Mouse (Mus musculus) liver, embryonic 13.5 days (tissue): ENCODE data around the gene Cped1. TPM values are rescaled to one million over a fixed set of nuclear protein-coding genes. Genes with fewer than 3 reads are reported as not detected.
"Not testable (repeated sequence)": the region's sequence is repeated elsewhere in the genome, so short reads cannot be mapped to it uniquely, and the experiment has no call there.

Source experiments
- ATAC-seq: fragments of 200-750 bp; cut with Nextera tagmentation; 2 replicates; pipeline ENCODE4 v1.8.0; 2017; ENCODE audit warnings: low read depth, mild to moderate bottlenecking, moderate number of reproducible peaks, moderate library complexity
- DNase-seq: peaks from one replicate; pipeline ENCODE4 v3.0.0; 2022
- H3K27ac ChIP-seq: fragments of 300-500 bp; sonication (generic); 2 replicates; pipeline ENCODE4 v1.5.1; 2015; ENCODE audit warnings: moderate library complexity, mild to moderate bottlenecking, inconsistent platforms
- H3K27me3 ChIP-seq: fragments of 300-500 bp; sonication (generic); 2 replicates; pipeline ENCODE4 v1.6.1; 2015; ENCODE audit warnings: mild to moderate bottlenecking, inconsistent platforms
- H3K36me3 ChIP-seq: fragments of 300-500 bp; sonication (generic); 2 replicates; pipeline ENCODE4 v1.6.1; 2015; ENCODE audit warnings: mild to moderate bottlenecking, inconsistent platforms
- H3K4me1 ChIP-seq: fragments of 300-500 bp; sonication (generic); replicated peaks from 2 replicates; pipeline ENCODE4 v1.6.1; 2015; ENCODE audit warnings: inconsistent platforms
- H3K4me2 ChIP-seq: fragments of 300-500 bp; sonication (generic); 2 replicates; pipeline ENCODE4 v1.6.1; 2015; ENCODE audit warnings: inconsistent platforms, mild to moderate bottlenecking, moderate library complexity
- H3K4me3 ChIP-seq: fragments of 300-500 bp; sonication (generic); replicated peaks from 2 replicates; pipeline ENCODE4 v1.5.1; 2015; ENCODE audit warnings: mild to moderate bottlenecking, inconsistent platforms
- H3K9ac ChIP-seq: fragments of 300-500 bp; sonication (generic); 2 replicates; pipeline ENCODE4 v1.6.1; 2015; ENCODE audit warnings: mild to moderate bottlenecking, inconsistent platforms
- H3K9me3 ChIP-seq: fragments of 300-500 bp; sonication (generic); replicated peaks from 2 replicates; pipeline ENCODE4 v1.6.1; 2016; ENCODE audit warnings: inconsistent platforms
- WGBS: fragments of 180-500 bp; shearing (Covaris S2); methylation state at CpG from one replicate; pipeline ENCODE4 v1.1.7; 2015; ENCODE audit not compliant: insufficient replicate concordance; 5-methylcytosine and 5-hydroxymethylcytosine counted together
- polyA plus RNA-seq: library from polyadenylated mRNA; unstranded; fragments of >200 nt; fragmentation: Nextera tagmentation; extraction: Ambion mirVana; gene quantifications from 2 replicates; pipeline ENCODE4 v1.2.1, GENCODE M21; 2015

Cped1 gene
- polyA plus RNA-seq, 1 experiment from 2014 or later = 2.2 TPM

DNA sequence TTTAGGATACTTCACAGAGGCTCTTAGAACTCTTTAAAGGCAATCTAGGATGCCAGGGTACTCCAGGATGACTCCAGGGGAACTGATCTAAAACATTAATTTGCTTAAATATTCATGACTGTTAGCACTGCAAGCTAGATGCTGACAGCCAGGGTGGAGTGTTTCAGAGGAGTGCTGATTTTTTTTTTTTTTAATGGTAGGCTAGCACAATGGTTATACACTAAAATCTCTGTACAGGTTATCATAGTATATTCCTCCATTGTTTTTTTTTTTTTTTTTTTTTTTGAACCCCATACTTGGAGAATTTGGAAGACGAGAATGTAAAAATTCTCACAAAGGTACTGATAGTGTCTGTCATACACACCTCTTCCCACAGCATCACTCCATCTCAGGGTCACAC lies 137.0 kb downstream of the Cped1 start:
- Histone ChIP-seq H3K27ac (no peak overlapping the region), H3K9me3 (no peaks in the 10 kb centered on the region), H3K4me2 (no peak overlapping the region), H3K27me3 (no peaks in the 10 kb centered on the region), H3K4me1 (no peaks in the 10 kb centered on the region), H3K4me3 (no peak overlapping the region), H3K36me3 (no peaks in the 10 kb centered on the region), H3K9ac (no peak overlapping the region)
- WGBS = 56% methylated on average over 1 of the region's 1 CpGs
- ATAC-seq (no peak), DNase-seq (no peak)

DNA sequence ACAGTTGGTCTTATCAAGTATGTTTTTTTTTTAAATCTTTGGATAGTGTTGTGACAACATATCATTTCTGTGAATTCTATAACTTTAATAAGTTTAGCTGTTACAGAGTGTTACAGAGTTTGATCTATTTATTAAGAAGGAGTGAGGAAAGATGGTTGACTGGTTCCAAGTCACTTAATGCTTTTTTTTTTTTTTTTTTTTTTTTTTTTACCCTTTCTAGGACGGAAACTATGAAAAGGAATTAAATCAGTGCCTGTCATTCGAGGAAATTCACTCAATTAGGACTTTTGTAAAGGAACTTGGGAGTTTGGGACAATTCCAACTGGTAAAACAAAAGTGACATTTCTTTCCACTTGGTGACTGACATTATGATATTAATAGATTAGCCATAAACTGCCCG lies 137.6 kb downstream of the Cped1 start:
- H3K9ac ChIP-seq = no peak overlapping the region
- H3K4me2 ChIP-seq = no peak overlapping the region
- ATAC-seq (no peak), DNase-seq (no peak)
- H3K27me3 ChIP-seq = no peaks in the 10 kb centered on the region
- H3K9me3 ChIP-seq = no peaks in the 10 kb centered on the region
- no peak overlapping the region for H3K4me3 ChIP-seq
- H3K36me3 ChIP-seq = no peaks in the 10 kb centered on the region
- no peak overlapping the region for H3K27ac ChIP-seq
- no peaks in the 10 kb centered on the region for H3K4me1 ChIP-seq
- WGBS = 43% methylated on average over 3 of the region's 3 CpGs

DNA sequence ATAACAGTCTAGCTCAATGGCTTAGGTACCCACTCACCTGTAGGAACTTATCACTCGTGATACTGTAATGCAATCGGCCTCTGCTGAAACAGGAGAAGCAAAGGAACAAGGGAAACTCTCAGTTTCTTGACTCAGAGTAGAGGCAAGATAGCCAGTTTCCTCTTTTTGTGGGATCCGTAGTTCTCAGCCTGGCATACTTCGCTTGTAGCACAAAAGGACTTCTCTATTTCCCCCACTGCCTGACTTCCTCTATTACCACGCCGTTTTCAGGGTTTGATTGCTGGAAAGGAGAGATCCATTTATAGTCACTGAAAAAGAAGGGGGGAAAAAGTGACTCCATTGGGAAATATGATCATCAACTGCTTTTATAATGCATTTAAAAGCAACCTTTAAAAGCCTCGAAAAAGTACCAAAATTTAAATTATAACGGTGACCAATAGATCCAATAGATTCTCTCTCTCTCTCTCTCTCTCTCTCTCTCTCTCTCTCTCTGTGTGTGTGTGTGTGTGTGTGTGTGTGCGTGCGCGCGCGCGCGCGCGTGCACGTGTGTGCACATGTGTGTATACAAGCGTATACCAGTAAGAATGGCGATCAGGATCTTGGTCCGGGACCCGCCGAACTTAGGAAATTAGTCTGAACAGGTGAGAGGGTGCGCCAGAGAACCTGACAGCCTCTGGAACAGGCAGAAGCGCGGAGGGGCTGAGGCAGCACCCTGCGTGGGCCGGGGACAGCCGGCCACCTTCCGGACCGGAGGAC lies 139.0 kb downstream of the Cped1 start:
- ATAC-seq, H3K9ac ChIP-seq, H3K4me3 ChIP-seq, H3K27ac ChIP-seq, H3K4me1 ChIP-seq, DNase-seq, H3K36me3 ChIP-seq, H3K4me2 ChIP-seq, H3K27me3 ChIP-seq, H3K9me3 ChIP-seq: not testable (repeated sequence)
- WGBS = 52% methylated on average over 26 of the region's 31 CpGs

DNA sequence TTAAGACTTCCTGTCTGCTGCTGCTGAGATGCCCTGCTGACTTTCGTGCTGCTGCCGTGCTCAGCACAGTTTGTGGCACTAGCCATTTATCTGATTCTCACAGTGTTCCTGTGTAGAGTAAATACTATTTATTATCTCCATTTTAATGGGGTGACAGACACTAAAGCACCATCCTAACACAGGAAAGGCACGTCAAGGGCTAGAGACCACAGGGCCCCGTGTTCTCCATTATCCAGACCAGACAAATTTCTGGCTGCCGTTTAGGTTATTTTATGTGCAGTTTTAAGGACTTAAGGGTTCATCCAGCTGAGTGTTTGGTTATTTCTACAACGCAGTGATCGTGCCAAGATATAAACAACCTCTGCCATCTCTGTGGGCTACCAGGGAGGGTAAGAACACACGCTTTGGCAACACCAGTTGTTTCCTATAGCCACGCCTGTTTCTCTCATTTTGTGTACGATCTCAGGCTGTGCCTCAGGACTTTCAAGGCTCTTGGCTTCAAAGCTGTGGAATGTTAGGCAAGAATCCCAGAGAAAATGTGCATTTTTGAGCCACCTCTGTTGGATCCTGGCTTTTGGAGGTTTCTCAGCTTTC lies 149.4 kb downstream of the Cped1 start:
- Histone ChIP-seq H3K9me3 (no peaks in the 10 kb centered on the region), H3K27ac (no peak overlapping the region), H3K36me3 (no peaks in the 10 kb centered on the region), H3K4me2 (no peak overlapping the region), H3K4me1 (no peaks in the 10 kb centered on the region), H3K4me3 (no peak overlapping the region), H3K27me3 (no peaks in the 10 kb centered on the region), H3K9ac (no peak overlapping the region)
- ATAC-seq = no peak
- WGBS = 14% methylated on average over 10 of the region's 10 CpGs
- no peak for DNase-seq

DNA sequence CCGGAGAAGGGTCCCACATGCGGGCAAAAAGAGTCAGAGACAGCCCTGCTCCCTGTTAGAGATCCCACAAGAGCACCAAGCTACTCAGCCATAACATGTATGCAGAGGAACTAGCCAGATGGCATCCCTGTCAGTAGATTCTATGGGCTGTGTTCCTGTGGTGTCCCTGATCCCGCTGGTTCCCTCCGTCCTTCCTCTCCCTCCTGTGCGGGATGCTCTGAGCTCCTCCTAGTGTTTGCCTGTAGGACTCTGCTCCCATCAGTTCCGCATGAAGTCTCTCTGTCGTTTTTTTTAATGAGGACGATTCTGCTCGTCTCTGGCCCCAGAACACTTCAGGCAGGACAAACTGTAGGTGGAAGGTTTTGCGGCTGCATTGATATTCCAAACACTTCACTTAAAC lies 151.1 kb downstream of the Cped1 start:
- Histone ChIP-seq H3K27me3 (no peaks in the 10 kb centered on the region), H3K4me3 (no peak overlapping the region), H3K27ac (no peak overlapping the region), H3K9me3 (no peaks in the 10 kb centered on the region), H3K36me3 (no peaks in the 10 kb centered on the region), H3K4me1 (no peaks in the 10 kb centered on the region), H3K9ac (no peak overlapping the region), H3K4me2 (no peak overlapping the region)
- 71% methylated on average over 10 of the region's 10 CpGs for WGBS
- ATAC-seq (no peak), DNase-seq (no peak)

DNA sequence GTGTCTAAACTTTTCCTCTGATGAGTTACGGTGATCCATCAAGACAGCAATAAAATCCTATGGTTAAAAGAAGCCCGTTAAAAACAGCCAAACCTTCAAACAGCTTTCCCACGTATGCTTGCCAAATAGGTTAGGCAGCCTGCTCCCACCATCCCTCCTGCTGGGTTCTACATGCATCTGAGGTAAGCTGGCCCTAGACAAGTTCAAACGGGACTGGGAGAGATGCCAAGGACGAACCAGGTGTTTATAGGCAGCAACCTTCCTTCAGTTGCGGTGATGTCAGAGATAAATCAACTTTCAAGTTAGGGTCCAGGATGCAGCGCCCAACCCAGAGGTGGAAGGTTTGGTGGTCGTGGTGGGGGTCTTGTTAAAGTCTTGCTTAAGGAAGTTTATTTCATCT lies 155.1 kb downstream of the Cped1 start:
- ATAC-seq (no peak), DNase-seq (no peak)
- Histone ChIP-seq H3K27ac (no peak overlapping the region), H3K4me1 (no peaks in the 10 kb centered on the region), H3K9ac (no peak overlapping the region), H3K4me3 (no peak overlapping the region), H3K36me3 (no peaks in the 10 kb centered on the region), H3K9me3 (no peaks in the 10 kb centered on the region), H3K4me2 (no peak overlapping the region), H3K27me3 (no peaks in the 10 kb centered on the region)
- WGBS = 61% methylated on average over 8 of the region's 8 CpGs

DNA sequence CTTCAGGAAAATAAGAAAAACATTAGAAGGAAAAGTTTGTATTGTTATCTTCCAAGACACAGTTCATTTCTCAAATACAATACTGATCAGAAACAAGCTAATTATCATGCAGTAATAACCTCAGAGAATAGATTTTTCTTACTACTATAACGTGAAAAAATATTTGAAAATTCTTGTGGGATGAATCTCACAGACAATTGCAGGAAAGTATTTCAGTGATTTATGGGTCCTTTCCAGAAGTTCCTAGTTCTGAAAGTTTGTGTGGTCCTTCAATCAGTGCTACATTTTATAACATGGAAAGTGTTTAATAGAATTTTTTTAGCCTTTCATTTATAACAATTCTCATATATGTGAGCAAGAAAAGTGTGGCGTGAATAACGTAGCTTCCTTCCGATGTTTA lies 161.5 kb downstream of the Cped1 start:
- no peak for ATAC-seq
- Histone ChIP-seq H3K9me3 (no peaks in the 10 kb centered on the region), H3K4me1 (no peaks in the 10 kb centered on the region), H3K4me3 (no peak overlapping the region), H3K4me2 (no peak overlapping the region), H3K9ac (no peak overlapping the region), H3K36me3 (no peaks in the 10 kb centered on the region; the same call in 1 of the 2 replicates), H3K27me3 (no peaks in the 10 kb centered on the region), H3K27ac (no peak overlapping the region)
- no peak for DNase-seq
- 74% methylated on average over 4 of the region's 4 CpGs for whole genome bisulfite sequencing

DNA sequence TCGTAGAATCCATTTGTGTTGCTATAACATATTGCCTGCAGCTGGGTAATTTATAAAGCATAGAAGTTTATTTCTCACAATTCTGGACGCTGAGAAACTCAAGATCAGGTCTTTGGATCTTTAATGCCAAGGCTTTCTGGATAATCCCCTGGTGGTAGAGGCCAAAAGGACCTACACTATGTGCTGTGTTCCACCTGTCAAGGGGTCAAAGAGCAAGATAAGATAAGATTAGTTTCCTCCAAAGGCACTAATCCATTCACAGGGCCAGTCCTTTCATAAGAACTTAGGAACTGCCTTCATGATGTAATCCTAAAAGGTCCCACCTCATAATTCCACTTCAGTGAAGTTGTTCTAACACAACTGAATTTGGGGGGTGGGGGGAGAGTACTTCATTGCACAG lies 162.8 kb downstream of the Cped1 start:
- no peaks in the 10 kb centered on the region for H3K9me3 ChIP-seq
- no peak overlapping the region for H3K27ac ChIP-seq
- H3K4me2 ChIP-seq = no peak overlapping the region
- no peak overlapping the region for H3K9ac ChIP-seq
- no peak overlapping the region for H3K4me3 ChIP-seq
- no peak for DNase-seq
- WGBS = 60% methylated on average over 2 of the region's 2 CpGs
- ATAC-seq = no peak
- no peaks in the 10 kb centered on the region for H3K4me1 ChIP-seq
- no peaks in the 10 kb centered on the region for H3K27me3 ChIP-seq
- no peaks in the 10 kb centered on the region; the same call in 1 of the 2 replicates for H3K36me3 ChIP-seq

DNA sequence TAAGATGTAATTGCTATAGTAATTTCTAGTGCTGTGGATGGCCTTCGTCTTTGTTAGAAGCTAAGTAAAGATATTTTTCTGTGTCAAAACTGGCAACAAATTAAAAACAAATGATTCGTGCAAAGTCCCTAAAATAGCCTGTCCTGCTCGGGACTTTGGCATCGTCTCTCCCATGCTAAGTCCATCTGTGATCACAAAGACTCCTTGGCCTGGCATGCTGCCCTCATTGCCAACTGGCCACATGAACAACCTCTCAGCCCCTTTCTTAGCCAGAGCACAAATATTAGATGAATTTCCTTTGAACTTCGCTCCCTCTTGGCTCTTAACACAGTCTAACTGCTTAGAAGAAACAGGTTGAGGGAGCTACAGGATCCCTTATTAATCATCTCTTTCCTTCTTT lies 171.7 kb downstream of the Cped1 start:
- Histone ChIP-seq H3K4me1 (no peaks in the 10 kb centered on the region), H3K27me3 (no peaks in the 10 kb centered on the region), H3K27ac (no peak overlapping the region), H3K4me2 (no peak overlapping the region), H3K9me3 (no peaks in the 10 kb centered on the region), H3K9ac (no peak overlapping the region), H3K4me3 (no peak overlapping the region), H3K36me3 (no peaks in the 10 kb centered on the region)
- ATAC-seq (no peak), DNase-seq (no peak)
- 72% methylated on average over 5 of the region's 5 CpGs for WGBS

DNA sequence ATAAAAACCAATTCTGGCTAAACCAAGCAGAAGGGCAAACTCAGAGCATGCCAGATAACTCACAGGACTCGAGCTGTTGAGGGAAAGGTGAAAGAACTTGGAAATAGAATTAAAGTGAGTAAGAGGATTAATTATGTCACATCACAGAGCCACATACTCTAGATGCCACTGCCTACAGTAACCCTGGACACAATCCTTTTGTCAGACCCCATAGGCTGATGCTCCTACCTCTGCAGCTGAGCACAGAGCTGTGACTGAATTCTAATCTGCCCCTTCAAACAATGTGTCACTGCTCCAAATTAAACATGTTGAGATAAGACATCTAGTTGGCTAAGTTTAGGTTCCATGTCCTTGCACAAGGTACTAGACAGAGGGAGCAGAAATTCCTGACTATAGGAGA lies 176.2 kb downstream of the Cped1 start:
- H3K4me3 ChIP-seq = no peak overlapping the region
- no peaks in the 10 kb centered on the region for H3K4me1 ChIP-seq
- DNase-seq (no peak), ATAC-seq (no peak)
- WGBS = 28% methylated on average over 1 of the region's 1 CpGs
- no peaks in the 10 kb centered on the region for H3K27me3 ChIP-seq
- no peak overlapping the region for H3K27ac ChIP-seq
- H3K9ac ChIP-seq = no peak overlapping the region
- no peak overlapping the region for H3K4me2 ChIP-seq
- H3K36me3 ChIP-seq = no peaks in the 10 kb centered on the region
- no peaks in the 10 kb centered on the region for H3K9me3 ChIP-seq

DNA sequence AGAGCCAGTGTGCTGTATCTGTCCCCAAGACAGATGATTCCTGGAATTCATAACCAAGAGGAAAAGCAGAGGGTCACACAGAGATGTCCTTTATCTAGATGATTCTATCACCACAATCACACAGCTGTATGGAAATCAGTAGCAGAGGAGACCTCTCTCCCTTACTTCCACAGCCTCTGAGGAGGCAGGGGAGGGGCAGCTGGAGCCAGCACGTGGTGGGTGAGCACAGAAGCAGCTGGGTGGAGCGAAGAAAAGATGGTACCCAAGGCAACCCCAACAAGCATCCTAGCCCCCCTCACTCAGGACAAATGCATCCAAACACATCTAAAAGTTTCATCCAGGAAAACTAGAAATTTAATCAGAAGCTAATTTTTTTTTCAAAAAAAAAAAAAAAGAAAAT lies 182.7 kb downstream of the Cped1 start:
- WGBS = 29% methylated on average over 2 of the region's 2 CpGs

DNA sequence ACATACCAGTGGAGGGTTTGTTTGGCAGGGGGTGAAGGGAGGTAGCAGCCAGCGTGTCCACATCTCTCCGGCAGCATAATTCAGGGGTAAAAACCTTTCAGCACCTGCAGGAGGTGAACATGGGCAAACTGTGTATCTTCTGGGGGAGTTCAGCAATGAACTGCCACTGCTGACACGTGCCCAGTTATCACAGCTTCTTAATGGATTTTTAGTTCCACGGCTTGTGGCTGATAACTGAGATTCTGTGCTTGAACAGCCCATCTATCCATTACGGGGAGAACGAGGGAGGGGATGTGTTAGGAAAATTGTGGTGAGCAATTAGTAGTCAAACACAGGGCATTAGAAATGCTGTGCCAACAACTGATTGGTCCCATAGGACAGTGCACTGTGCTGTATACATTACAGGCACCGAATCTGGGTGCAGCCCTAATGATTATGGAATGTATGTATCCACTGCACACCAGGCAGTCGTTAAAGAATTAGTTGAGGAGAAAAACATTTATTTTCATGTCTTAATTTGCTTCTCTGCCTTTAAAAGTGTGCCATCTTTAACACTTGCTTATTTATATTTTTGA lies 193.1 kb downstream of the Cped1 start:
- DNase-seq (no peak), ATAC-seq (no peak)
- H3K36me3 ChIP-seq = no peaks in the 10 kb centered on the region
- no peak overlapping the region for H3K4me2 ChIP-seq
- H3K4me3 ChIP-seq = no peak overlapping the region
- no peaks in the 10 kb centered on the region for H3K9me3 ChIP-seq
- no peak overlapping the region for H3K9ac ChIP-seq
- WGBS = 63% methylated on average over 8 of the region's 8 CpGs
- H3K27me3 ChIP-seq = no peaks in the 10 kb centered on the region
- H3K4me1 ChIP-seq = no peaks in the 10 kb centered on the region
- no peak overlapping the region for H3K27ac ChIP-seq

More for the DNA sequence above, 182.7 kb downstream of the Cped1 start:
- Histone ChIP-seq H3K36me3 (no peaks in the 10 kb centered on the region), H3K9ac (no peak overlapping the region), H3K27ac (no peak overlapping the region), H3K4me3 (no peak overlapping the region), H3K4me2 (no peak overlapping the region), H3K27me3 (no peaks in the 10 kb centered on the region), H3K9me3 (no peaks in the 10 kb centered on the region), H3K4me1 (no peaks in the 10 kb centered on the region)
- no peak for ATAC-seq
- no peak for DNase-seq
